Mouse (Mus musculus): ENCODE data around the gene Kcnj1. TPM values are rescaled to one million over a fixed set of nuclear protein-coding genes. Genes with fewer than 3 reads are reported as not detected.

Kcnj1 gene
- not detected in 2 replicates for polyA plus RNA-seq (2015; fragmentation: Nextera tagmentation; extraction: Ambion mirVana)

DNA sequence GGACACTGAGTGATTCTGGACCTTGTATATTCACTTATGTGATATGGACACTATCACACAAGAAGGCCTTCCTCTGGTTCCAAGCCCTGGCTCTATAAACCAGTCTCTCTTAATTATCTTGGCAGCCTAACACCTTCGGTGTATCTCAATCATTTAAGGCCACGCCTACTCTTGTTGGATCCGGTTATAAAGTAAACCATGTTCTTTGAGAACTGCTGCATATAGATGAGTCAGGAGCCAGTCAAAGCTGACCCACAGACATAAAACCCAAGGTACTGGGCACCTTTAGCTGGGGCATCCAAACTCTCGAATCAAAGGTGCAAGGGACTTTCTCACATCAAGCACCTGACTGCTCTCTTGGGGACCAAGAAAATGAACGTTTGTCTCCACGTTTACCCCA, at the start of gene Kcnj1:
Gene Kcnj1, plus strand, starts transcription at position 292 of the 400 bp plus-strand sequence.
- ATAC-seq (ENCODE audit: insufficient read depth, low FRiP score) = no peak
- Histone ChIP-seq H3K9me3 (replicated peaks; ENCODE audit: control insufficient read depth, low read length) (no peaks in the 10 kb centered on the region), H3K4me1 (ENCODE audit: control insufficient read depth, insufficient read depth, low read length) (no peaks in the 10 kb centered on the region), H3K27ac (ENCODE audit: low read length) (no peak within 1 kb of the TSS), H3K4me3 (replicated peaks; ENCODE audit: low read length) (no peak within 1 kb of the TSS), H3K9ac (ENCODE audit: low read length) (no peak within 1 kb of the TSS), H3K4me2 (ENCODE audit: low read depth, low read length) (no peak within 1 kb of the TSS), H3K36me3 (ENCODE audit: control insufficient read depth, insufficient read depth, low read length) (no peaks in the 10 kb centered on the region), H3K27me3 (ENCODE audit: control insufficient read depth, insufficient read depth, low read length) (no peaks in the 10 kb centered on the region)
- WGBS = 69% methylated on average over 6 of the region's 6 CpGs

DNA sequence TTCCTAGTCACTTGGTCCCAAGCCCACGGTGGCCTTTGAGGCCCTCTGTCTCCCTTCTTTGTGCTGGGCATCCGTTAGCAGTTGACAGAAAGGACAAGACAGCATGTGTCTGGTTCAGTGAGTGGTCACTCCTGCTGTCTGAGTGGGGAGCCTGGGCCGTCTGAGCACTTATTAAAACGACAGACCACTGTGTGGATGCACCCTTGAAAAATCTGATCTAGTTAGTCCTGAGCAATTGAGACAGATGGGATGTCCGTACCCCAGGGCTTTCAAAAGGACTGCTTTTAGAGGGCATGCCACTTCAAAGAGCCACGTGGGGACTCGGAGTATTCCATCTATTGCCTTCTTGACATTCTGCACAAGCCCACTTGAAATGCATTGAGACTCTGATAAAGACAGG, 48.7 kb upstream of the Kcnj1 start:
- Histone ChIP-seq H3K9ac (ENCODE audit: low read length) (no peak overlapping the region), H3K36me3 (ENCODE audit: control insufficient read depth, insufficient read depth, low read length) (no peaks in the 10 kb centered on the region), H3K4me1 (ENCODE audit: control insufficient read depth, insufficient read depth, low read length) (no peaks in the 10 kb centered on the region), H3K4me3 (replicated peaks; ENCODE audit: low read length) (no peak overlapping the region), H3K4me2 (ENCODE audit: low read depth, low read length) (no peak overlapping the region), H3K9me3 (replicated peaks; ENCODE audit: control insufficient read depth, low read length) (no peaks in the 10 kb centered on the region), H3K27ac (ENCODE audit: low read length) (no peak overlapping the region), H3K27me3 (ENCODE audit: control insufficient read depth, insufficient read depth, low read length) (no peaks in the 10 kb centered on the region)
- ATAC-seq (ENCODE audit: insufficient read depth, low FRiP score) = no peak
- WGBS = 60% methylated on average over 7 of the region's 7 CpGs

DNA sequence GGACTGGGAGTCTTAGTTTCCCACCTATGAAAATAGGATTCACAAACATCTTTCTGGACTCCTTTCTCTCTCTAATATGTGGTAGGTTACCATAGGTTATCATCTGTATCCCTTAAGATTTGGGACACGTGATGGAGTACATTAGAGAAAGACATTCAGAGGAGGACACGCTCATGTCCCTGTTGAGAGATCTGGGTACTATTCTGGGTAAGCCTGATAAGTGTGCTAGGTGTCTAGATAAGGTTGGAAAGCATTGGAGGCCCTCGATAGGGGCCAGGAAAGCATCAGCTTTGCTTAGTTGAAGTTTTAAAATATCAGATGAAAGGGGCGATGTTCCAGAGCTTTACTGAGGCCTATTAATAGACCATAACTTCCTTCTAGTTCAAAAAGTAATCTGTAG, 43.5 kb upstream of the Kcnj1 start:
- Histone ChIP-seq H3K27ac (ENCODE audit: low read length) (no peak overlapping the region), H3K36me3 (ENCODE audit: control insufficient read depth, insufficient read depth, low read length) (no peaks in the 10 kb centered on the region), H3K4me1 (ENCODE audit: control insufficient read depth, insufficient read depth, low read length) (no peaks in the 10 kb centered on the region), H3K9ac (ENCODE audit: low read length) (no peak overlapping the region), H3K4me3 (replicated peaks; ENCODE audit: low read length) (no peak overlapping the region), H3K9me3 (replicated peaks; ENCODE audit: control insufficient read depth, low read length) (no peaks in the 10 kb centered on the region), H3K4me2 (ENCODE audit: low read depth, low read length) (no peak overlapping the region), H3K27me3 (ENCODE audit: control insufficient read depth, insufficient read depth, low read length) (no peaks in the 10 kb centered on the region)
- WGBS = 87% methylated on average over 4 of the region's 4 CpGs
- ATAC-seq (ENCODE audit: insufficient read depth, low FRiP score) = no peak

DNA sequence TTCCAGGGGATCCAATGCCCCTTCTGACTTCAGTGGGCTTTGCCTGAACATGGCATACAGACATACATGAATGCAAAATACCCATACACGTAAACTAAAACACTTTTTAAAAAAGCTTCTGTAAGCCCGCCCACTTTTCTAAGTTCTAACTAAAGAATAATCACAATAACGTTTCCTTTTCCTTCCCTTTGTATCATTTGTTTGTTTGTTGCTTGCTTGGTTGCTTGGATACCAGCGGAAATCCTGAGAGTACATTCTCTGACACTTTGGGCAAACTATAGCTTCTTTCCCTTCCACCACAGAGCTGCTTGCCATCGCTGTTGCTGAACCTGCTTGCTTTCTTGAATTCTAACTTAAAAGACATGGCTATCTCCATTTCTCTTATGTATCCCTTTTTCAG, 41.1 kb upstream of the Kcnj1 start:
- ATAC-seq (ENCODE audit: insufficient read depth, low FRiP score) = no peak
- H3K4me1 ChIP-seq (ENCODE audit: control insufficient read depth, insufficient read depth, low read length) = no peaks in the 10 kb centered on the region
- H3K4me3 ChIP-seq (replicated peaks; ENCODE audit: low read length) = no peak overlapping the region
- H3K27me3 ChIP-seq (ENCODE audit: control insufficient read depth, insufficient read depth, low read length) = no peaks in the 10 kb centered on the region
- H3K9me3 ChIP-seq (replicated peaks; ENCODE audit: control insufficient read depth, low read length) = no peaks in the 10 kb centered on the region
- no peak overlapping the region for H3K9ac ChIP-seq (ENCODE audit: low read length)
- no peaks in the 10 kb centered on the region for H3K36me3 ChIP-seq (ENCODE audit: control insufficient read depth, insufficient read depth, low read length)
- no peak overlapping the region for H3K27ac ChIP-seq (ENCODE audit: low read length)
- no peak overlapping the region for H3K4me2 ChIP-seq (ENCODE audit: low read depth, low read length)
- WGBS = 72% methylated on average over 5 of the region's 5 CpGs

DNA sequence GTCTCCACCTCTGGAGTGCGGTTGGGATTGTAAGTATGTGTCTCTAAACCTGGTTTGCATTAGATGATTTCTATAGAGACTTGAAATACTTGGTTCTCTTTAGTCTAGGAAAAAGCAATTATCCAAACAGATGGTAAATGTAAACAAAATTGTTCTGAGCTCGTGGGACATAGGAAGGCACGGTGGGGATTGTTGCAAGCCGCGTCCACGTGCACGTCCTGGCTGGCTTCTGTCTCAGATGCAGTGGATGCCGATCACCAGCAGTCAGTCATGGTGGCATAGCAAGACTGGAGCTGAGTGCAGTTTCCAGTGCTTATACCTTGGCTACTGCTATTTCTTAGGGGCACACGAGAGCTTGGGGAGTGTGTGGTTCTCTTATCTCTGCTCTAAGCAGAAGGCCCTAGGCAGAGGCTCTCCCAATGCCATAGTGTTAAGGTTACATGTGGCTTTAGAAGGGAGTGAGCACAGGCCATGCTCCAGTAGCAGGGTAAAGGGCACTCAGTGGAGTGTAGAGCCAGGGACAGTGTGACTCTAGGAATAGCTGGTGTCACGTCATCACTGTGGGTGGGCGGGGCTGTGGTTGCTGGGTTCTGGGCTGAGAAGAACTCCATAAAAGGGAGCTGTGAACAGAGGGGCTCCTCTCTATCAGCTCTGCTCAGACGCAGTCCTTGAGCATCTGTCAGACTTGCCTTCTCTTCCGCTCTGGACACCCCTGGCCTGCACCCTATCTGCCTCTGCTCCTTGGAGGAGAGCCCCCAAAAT, 36.7 kb upstream of the Kcnj1 start:
- H3K27me3 ChIP-seq (ENCODE audit: control insufficient read depth, insufficient read depth, low read length) = 0 out of 2 replicates have a peak, but pooled peaks cover under 1% of the 10 kb centered on the region
- no peaks in the 10 kb centered on the region for H3K36me3 ChIP-seq (ENCODE audit: control insufficient read depth, insufficient read depth, low read length)
- H3K9ac ChIP-seq (ENCODE audit: low read length) = no peak overlapping the region
- H3K9me3 ChIP-seq (replicated peaks; ENCODE audit: control insufficient read depth, low read length) = no peaks in the 10 kb centered on the region
- no peak for ATAC-seq (ENCODE audit: insufficient read depth, low FRiP score)
- H3K4me1 ChIP-seq (ENCODE audit: control insufficient read depth, insufficient read depth, low read length) = no peaks in the 10 kb centered on the region
- H3K4me3 ChIP-seq (replicated peaks; ENCODE audit: low read length) = no peak overlapping the region
- no peak overlapping the region for H3K4me2 ChIP-seq (ENCODE audit: low read depth, low read length)
- H3K27ac ChIP-seq (ENCODE audit: low read length) = no peak overlapping the region
- 63% methylated on average over 13 of the region's 13 CpGs for WGBS

- ATAC-seq (ENCODE audit: insufficient read depth, low FRiP score) = no peak
- H3K4me1 ChIP-seq (ENCODE audit: control insufficient read depth, insufficient read depth, low read length) = no peaks in the 10 kb centered on the region; the same call in 1 of the 2 replicates
- H3K9me3 ChIP-seq (replicated peaks; ENCODE audit: control insufficient read depth, low read length) = no peaks in the 10 kb centered on the region
- no peaks in the 10 kb centered on the region for H3K36me3 ChIP-seq (ENCODE audit: control insufficient read depth, insufficient read depth, low read length)
- H3K27me3 ChIP-seq (ENCODE audit: control insufficient read depth, insufficient read depth, low read length) = peaks cover 41% of the 10 kb centered on the region
- no peak overlapping the region for H3K4me3 ChIP-seq (replicated peaks; ENCODE audit: low read length)
- WGBS = 42% methylated on average over 5 of the region's 5 CpGs
- no peak overlapping the region for H3K4me2 ChIP-seq (ENCODE audit: low read depth, low read length)
- no peak overlapping the region for H3K27ac ChIP-seq (ENCODE audit: low read length)
- H3K9ac ChIP-seq (ENCODE audit: low read length) = no peak overlapping the region
Measured at GRCm38 (mm10) chr9:32340831-32341230, 31.5 kb upstream of the Kcnj1 start.

DNA sequence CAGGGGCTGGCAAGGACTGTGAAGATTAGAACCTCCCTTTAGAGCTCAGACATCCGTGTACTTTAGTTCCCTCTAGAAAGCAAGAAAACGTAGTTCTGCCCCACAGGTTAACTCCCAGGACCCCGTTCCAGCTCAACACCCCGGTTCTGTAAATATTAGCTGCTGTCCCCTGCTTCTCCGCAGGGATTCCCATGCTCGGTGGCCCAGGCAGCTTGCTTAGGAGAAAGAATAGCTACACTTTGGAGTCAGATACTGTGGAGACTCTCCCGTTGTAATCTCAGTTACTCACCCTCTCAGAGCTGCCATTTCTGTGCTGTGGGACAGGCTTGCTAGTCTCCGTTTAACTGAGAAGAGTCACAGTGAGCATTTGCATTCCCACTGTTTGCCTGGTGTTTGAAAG, 29.4 kb upstream of the Kcnj1 start:
- H3K36me3 ChIP-seq (ENCODE audit: control insufficient read depth, insufficient read depth, low read length) = no peaks in the 10 kb centered on the region
- peaks cover 44% of the 10 kb centered on the region for H3K27me3 ChIP-seq (ENCODE audit: control insufficient read depth, insufficient read depth, low read length)
- 16% methylated on average over 8 of the region's 8 CpGs for WGBS
- no peak overlapping the region for H3K4me3 ChIP-seq (replicated peaks; ENCODE audit: low read length)
- H3K4me2 ChIP-seq (ENCODE audit: low read depth, low read length) = no peak overlapping the region
- H3K27ac ChIP-seq (ENCODE audit: low read length) = no peak overlapping the region
- H3K9ac ChIP-seq (ENCODE audit: low read length) = no peak overlapping the region
- ATAC-seq (ENCODE audit: insufficient read depth, low FRiP score) = no peak
- no peaks in the 10 kb centered on the region for H3K9me3 ChIP-seq (replicated peaks; ENCODE audit: control insufficient read depth, low read length)
- H3K4me1 ChIP-seq (ENCODE audit: control insufficient read depth, insufficient read depth, low read length) = no peaks in the 10 kb centered on the region; the same call in 1 of the 2 replicates

DNA sequence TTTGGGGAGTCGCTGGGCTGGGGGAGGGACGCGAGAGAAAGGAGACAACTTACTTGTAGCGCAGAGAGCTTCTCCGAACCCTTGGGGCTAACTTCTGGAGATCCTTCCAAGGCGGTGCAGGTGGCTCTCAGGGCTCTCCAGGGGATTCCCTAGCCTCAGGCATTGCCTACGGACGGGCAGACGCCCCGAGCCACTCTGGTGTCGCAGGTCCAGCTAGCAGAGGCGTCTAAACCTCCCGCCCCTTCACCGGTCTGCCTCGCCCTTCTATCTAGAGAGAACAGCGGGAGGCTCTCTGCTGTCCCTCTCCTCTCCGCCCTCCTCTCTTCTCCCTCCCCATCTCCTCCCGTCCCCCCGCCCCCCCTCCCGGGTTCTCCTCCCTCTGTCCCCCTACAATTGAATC, 28.2 kb upstream of the Kcnj1 start, which contains the start of gene Kcnj5:
Gene Kcnj5, minus strand, starts transcription at position 300 of the 400 bp plus-strand sequence.
- Histone ChIP-seq H3K4me2 (ENCODE audit: low read depth, low read length) (peak within 1 kb of the TSS; percentile 48), H3K4me1 (ENCODE audit: control insufficient read depth, insufficient read depth, low read length) (no peaks in the 10 kb centered on the region; the same call in 1 of the 2 replicates), H3K4me3 (replicated peaks; ENCODE audit: low read length) (peak within 1 kb of the TSS; percentile 23), H3K9me3 (replicated peaks; ENCODE audit: control insufficient read depth, low read length) (no peaks in the 10 kb centered on the region), H3K27ac (ENCODE audit: low read length) (no peak within 1 kb of the TSS), H3K9ac (ENCODE audit: low read length) (0 out of 2 replicates have a peak within 1 kb of the TSS, but pooled peaks have one; percentile 5), H3K27me3 (ENCODE audit: control insufficient read depth, insufficient read depth, low read length) (peaks cover 44% of the 10 kb centered on the region), H3K36me3 (ENCODE audit: control insufficient read depth, insufficient read depth, low read length) (no peaks in the 10 kb centered on the region)
- no peak for ATAC-seq (ENCODE audit: insufficient read depth, low FRiP score)
- WGBS = 2% methylated on average over 19 of the region's 20 CpGs

DNA sequence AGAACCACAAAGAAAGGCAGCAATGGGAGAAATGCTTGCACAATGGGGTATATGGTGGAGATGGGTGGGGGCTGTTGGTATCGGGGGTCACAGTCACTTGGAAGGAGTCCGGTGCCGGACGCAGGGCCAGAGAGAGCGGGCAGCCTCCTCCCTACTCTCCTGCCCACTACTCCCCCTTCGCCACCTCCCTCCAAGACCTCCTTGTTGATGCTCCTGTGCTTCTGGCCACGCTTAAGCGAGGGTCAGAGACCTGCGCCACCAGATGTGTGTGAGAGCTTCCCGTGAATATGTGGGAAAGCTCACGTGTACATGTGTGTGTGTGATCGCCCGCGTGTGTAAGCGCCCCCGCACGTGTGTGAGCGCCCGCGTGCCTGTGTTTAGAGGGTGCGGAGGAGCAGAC, 27.8 kb upstream of the Kcnj1 start:
- H3K9ac ChIP-seq (ENCODE audit: low read length) = 0 out of 2 replicates have a peak overlapping the region, but pooled peaks have one; percentile 5

More for the DNA sequence above, 27.8 kb upstream of the Kcnj1 start:
- Histone ChIP-seq H3K4me2 (ENCODE audit: low read depth, low read length) (peak overlapping the region; percentile 48), H3K36me3 (ENCODE audit: control insufficient read depth, insufficient read depth, low read length) (no peaks in the 10 kb centered on the region), H3K9me3 (replicated peaks; ENCODE audit: control insufficient read depth, low read length) (no peaks in the 10 kb centered on the region), H3K4me1 (ENCODE audit: control insufficient read depth, insufficient read depth, low read length) (no peaks in the 10 kb centered on the region; the same call in 1 of the 2 replicates), H3K27me3 (ENCODE audit: control insufficient read depth, insufficient read depth, low read length) (peaks cover 44% of the 10 kb centered on the region), H3K4me3 (replicated peaks; ENCODE audit: low read length) (peak overlapping the region; percentile 23), H3K27ac (ENCODE audit: low read length) (no peak overlapping the region)
- ATAC-seq (ENCODE audit: insufficient read depth, low FRiP score) = no peak
- WGBS = 4% methylated on average over 21 of the region's 21 CpGs

All from stomach, embryonic 16.5 days (tissue).